Mouse (Mus musculus): ENCODE results near the gene Pitpnm3. TPM values are rescaled to one million over a fixed set of nuclear protein-coding genes. Genes with fewer than 3 reads are reported as not detected.

The Pitpnm3 gene
- polyA plus RNA-seq, 1 experiment from 2014 or later: 0.41 TPM

DNA sequence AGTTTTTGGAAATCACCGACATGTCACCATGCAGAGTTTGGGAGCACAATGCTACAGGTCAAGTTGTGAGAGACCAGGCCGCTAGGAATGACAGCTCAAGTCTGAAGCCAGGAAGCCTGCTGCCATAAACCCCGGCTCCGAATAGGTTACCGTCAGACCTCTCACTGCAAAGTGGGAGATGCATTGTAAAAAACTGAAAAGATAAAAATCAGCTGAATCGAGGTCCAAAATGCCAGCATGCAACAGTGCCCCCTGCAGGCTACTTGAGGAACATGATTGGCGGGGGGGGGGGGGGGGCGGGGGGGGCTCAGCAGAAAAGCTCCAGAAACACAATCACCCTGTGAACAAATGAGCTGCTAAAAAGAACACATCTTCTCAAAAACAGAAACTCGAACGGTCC, 112.0 kb downstream of the Pitpnm3 start:
- no peaks in the 10 kb centered on the region for H3K9me3 ChIP-seq
- H3K4me1 ChIP-seq: peaks cover 7% of the 10 kb centered on the region
- 37% methylated on average over 10 of the region's 10 CpGs for WGBS
- 0 out of 2 replicates have a peak, but pooled peaks cover 5% of the 10 kb centered on the region for H3K27me3 ChIP-seq
- ATAC-seq (ENCODE audit: low FRiP score): no peak
- H3K27ac ChIP-seq: no peak overlapping the region
- no peak overlapping the region for H3K9ac ChIP-seq
- no peak overlapping the region for H3K4me2 ChIP-seq
- no peaks in the 10 kb centered on the region for H3K36me3 ChIP-seq (replicated peaks)
- H3K4me3 ChIP-seq (replicated peaks): no peak overlapping the region

DNA sequence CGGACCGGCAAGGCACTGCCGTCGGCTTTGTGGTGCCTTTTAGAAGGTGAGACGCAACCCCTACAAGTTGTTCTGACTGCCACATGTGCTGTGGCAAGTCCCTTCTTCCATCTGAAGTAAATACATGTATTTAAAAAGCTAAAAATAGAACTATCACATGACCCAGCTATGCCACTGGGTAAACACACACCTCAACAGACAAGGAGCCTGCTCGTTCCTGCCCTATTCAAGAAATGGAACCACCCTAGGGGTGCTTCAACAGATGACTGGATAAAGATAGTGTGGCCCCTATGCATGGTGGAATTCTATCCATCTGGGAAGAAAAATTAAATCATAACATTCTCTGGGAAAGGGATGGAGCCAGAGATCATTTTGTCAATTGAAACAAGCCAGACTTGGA, 112.8 kb downstream of the Pitpnm3 start:
- H3K9ac ChIP-seq: no peak overlapping the region
- H3K9me3 ChIP-seq: no peaks in the 10 kb centered on the region
- H3K4me1 ChIP-seq: peaks cover 7% of the 10 kb centered on the region
- 84% methylated on average over 6 of the region's 6 CpGs for WGBS
- H3K4me3 ChIP-seq (replicated peaks): no peak overlapping the region
- no peak overlapping the region for H3K4me2 ChIP-seq
- H3K36me3 ChIP-seq (replicated peaks): no peaks in the 10 kb centered on the region
- 0 out of 2 replicates have a peak, but pooled peaks cover 5% of the 10 kb centered on the region for H3K27me3 ChIP-seq
- no peak for ATAC-seq (ENCODE audit: low FRiP score)
- no peak overlapping the region for H3K27ac ChIP-seq

DNA sequence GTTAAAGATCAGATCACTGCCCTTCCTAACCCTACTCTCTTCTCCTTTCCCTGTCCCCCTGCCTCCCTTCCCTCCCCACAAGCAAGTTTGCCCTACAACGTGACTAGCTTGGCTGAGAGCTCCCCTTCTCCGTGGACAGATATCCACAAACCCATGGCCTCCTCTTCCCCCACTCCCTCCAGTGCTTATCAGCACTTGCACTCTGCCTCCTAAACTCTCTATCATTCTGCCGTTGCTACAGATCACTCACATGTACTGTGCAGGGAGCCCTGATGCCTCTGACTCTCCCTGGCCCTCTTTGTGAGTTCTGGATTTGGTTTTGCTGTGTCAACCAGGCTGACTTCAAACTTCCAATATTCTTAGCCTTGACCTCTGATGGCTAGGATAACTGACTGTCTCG, 114.6 kb downstream of the Pitpnm3 start:
- no peak overlapping the region for H3K4me2 ChIP-seq
- H3K27ac ChIP-seq: no peak overlapping the region
- H3K4me3 ChIP-seq (replicated peaks): no peak overlapping the region
- no peaks in the 10 kb centered on the region for H3K36me3 ChIP-seq (replicated peaks)
- no peaks in the 10 kb centered on the region for H3K9me3 ChIP-seq
- peaks cover 7% of the 10 kb centered on the region for H3K4me1 ChIP-seq
- no peak overlapping the region for H3K9ac ChIP-seq
- WGBS: 85% methylated on average over 4 of the region's 4 CpGs
- 0 out of 2 replicates have a peak, but pooled peaks cover 5% of the 10 kb centered on the region for H3K27me3 ChIP-seq
- ATAC-seq (ENCODE audit: low FRiP score): no peak

DNA sequence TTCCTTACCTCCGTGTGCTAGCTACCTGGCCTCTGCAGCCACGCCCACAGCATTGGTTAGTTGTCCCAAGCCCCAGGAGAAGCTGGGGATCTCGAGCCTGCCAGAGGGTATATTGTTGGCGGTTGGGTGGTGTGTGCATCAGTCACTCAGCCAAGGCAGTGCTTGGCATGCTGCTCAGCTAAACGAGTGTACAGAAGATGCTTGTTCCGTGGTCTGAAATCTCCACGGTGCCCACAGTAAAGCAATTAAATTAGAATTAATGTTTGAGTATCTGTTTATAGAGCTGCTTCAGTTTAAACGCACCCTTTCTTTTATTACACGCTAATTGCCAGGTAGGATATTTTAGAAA, 118.4 kb downstream of the Pitpnm3 start:
- H3K27ac ChIP-seq: no peak overlapping the region
- H3K9me3 ChIP-seq: no peaks in the 10 kb centered on the region
- WGBS: 73% methylated on average over 9 of the region's 9 CpGs
- H3K4me2 ChIP-seq: no peak overlapping the region
- H3K36me3 ChIP-seq (replicated peaks): no peaks in the 10 kb centered on the region
- no peak for ATAC-seq (ENCODE audit: low FRiP score)
- no peak overlapping the region for H3K4me3 ChIP-seq (replicated peaks)
- H3K4me1 ChIP-seq: peaks cover 11% of the 10 kb centered on the region
- no peak overlapping the region for H3K9ac ChIP-seq
- H3K27me3 ChIP-seq: peaks cover 16% of the 10 kb centered on the region; the same call in 1 of the 2 replicates

DNA sequence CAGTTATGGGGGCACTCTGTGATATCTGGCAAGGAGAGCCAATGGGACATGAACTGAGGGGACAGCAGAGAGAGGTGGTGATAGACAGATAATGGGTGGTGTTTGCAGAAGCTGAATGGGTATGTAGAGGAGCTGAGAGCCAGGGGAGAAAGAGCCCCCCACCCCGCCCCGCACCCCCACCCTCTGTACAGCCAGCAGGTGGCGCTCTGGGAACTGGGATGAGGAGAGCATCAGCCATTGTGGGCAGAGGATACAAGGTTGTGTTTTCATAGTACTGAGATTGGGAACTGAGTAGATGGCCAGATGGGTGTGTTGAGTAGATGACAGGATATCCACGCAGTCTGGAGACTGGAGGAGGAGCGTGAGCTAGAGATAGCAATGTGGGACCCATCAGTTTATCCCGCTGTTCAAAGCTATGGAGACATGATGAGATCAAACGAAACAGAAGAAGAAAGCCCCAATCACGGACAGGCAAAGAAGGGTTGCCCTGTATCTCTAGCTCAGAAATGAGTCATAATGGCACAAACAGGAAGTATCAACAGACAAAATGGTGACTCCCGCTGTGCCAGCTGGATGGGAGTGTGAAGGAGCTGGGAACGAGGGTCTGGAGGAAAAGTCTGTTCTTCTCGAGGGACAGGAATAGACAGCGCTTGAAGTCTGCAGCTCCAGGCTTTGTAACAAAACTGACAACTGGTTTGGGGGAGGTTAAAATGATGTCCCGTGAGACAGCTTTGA, 118.9 kb downstream of the Pitpnm3 start:
- no peak overlapping the region for H3K4me3 ChIP-seq (replicated peaks)
- H3K27me3 ChIP-seq: peaks cover 16% of the 10 kb centered on the region; the same call in 1 of the 2 replicates
- no peak overlapping the region for H3K27ac ChIP-seq
- no peak overlapping the region for H3K9ac ChIP-seq
- H3K4me2 ChIP-seq: no peak overlapping the region
- ATAC-seq (ENCODE audit: low FRiP score): no peak
- WGBS: 82% methylated on average over 13 of the region's 13 CpGs
- H3K36me3 ChIP-seq (replicated peaks): no peaks in the 10 kb centered on the region
- peaks cover 16% of the 10 kb centered on the region for H3K4me1 ChIP-seq
- no peaks in the 10 kb centered on the region for H3K9me3 ChIP-seq

DNA sequence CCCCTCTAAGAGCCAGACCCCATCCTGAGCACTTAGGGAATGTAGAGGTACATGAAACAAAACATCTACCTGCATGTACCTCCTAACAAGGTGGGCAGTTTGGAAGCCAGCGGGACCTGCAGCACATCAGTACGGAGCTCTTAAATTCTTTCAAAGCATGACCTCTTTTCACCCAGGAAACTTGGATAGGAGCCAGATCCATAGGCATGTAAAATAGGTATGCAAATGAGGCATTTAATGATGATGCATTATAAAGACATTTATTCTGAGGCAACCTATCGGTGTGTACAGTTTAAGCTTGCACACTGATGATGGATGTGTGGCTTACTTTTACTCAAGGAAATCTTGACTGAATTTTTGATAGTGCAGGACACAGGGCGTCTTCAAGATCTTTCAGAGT, 120.9 kb downstream of the Pitpnm3 start:
- Histone ChIP-seq H3K4me2 (no peak overlapping the region), H3K27ac (no peak overlapping the region), H3K36me3 (replicated peaks) (no peaks in the 10 kb centered on the region), H3K9ac (no peak overlapping the region), H3K27me3 (peaks cover 15% of the 10 kb centered on the region; the same call in 1 of the 2 replicates), H3K4me3 (replicated peaks) (no peak overlapping the region), H3K9me3 (no peaks in the 10 kb centered on the region), H3K4me1 (peaks cover 33% of the 10 kb centered on the region)
- ATAC-seq (ENCODE audit: low FRiP score): no peak
- 50% methylated on average over 4 of the region's 4 CpGs for WGBS

DNA sequence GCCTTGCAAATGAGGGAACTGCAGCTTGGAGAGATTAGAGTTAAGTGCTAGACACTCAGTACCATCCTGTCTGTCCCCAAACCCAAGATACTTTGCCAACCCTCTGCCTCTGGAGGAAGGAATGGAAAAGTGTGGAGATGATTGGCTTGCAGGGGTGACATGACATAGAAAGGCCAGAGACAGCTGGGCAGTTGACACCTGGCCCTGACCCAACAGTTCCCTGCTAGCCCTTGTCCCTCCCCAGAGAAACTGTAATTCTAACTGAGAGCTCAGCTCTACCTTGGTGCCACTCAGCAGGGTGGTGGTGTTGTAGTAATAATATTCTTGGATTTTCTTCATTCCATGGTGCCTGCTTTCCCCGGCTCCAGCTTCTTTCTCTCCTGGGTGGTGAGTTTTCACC, 123.6 kb downstream of the Pitpnm3 start:
- Histone ChIP-seq H3K4me1 (peaks cover 33% of the 10 kb centered on the region), H3K36me3 (replicated peaks) (no peaks in the 10 kb centered on the region), H3K4me2 (no peak overlapping the region), H3K9ac (no peak overlapping the region), H3K27ac (peak overlapping the region; percentile 81), H3K27me3 (peaks cover 25% of the 10 kb centered on the region), H3K4me3 (replicated peaks) (no peak overlapping the region), H3K9me3 (no peaks in the 10 kb centered on the region)
- ATAC-seq (ENCODE audit: low FRiP score): no peak
- WGBS: 65% methylated on average over 1 of the region's 1 CpGs

DNA sequence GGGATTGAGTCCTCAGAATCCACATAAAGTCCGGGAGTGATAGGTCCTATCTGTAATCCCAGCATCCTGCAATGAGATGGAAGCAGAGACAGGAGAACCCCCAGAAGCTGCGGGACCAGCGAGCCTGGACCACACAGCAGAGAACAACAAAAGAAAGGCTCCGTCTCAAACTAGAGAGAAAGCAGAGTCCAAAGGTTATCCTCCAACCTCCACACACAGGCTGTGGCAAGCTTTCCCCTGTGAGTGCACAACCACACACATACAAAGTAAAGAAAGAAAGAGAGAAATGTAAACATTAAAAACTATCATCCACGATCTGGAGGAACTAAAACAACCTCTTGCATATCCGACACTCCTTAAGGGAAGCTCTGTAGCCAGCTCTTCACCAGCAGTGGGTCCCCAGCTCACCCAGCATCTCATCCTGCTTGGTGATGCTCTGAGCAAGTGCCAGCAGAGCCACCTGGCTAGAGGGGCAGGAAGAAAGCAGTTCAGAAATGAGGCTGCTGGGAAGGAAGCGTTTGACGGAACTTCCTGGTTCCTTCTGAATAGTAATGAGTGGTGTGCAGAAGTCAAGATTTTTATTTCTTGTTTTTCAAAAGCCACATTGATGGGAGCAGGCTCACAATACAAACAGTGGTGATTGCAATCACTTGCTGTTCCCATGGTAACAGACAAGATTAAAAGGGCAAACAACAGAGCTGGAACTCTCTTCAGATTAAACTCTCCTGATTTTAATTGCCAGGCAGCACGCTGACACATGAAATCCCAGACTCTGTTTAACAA, 124.4 kb downstream of the Pitpnm3 start:
- H3K9me3 ChIP-seq: no peaks in the 10 kb centered on the region
- peak overlapping the region; percentile 81 for H3K27ac ChIP-seq
- peak; percentile 53; the same call in 1 of the 2 replicates for ATAC-seq (ENCODE audit: low FRiP score)
- peaks cover 33% of the 10 kb centered on the region for H3K4me1 ChIP-seq
- H3K36me3 ChIP-seq (replicated peaks): no peaks in the 10 kb centered on the region
- H3K4me3 ChIP-seq (replicated peaks): no peak overlapping the region
- WGBS: 28% methylated on average over 9 of the region's 9 CpGs
- peak overlapping the region; percentile 25; the same call in 1 of the 2 replicates for H3K4me2 ChIP-seq
- H3K27me3 ChIP-seq: peaks cover 25% of the 10 kb centered on the region
- no peak overlapping the region for H3K9ac ChIP-seq

DNA sequence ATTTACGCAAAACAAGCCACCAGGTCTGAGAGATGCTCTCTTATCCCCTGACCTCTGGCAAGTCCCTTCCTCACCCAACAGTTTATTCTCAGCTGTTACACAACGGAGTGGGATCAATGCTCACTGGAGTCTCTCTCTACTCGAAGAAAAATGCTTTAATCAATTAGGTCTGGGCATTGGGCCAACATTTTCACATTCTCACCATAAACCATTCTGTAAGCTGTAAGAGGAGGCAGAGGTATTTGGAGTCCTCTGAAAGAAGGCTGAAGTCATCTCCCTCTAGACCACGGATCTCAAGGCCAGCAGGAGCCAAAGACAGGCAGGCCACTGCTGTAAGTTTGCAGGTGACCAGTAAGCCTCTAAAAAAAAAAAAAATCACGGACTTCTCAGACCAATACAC, 125.2 kb downstream of the Pitpnm3 start:
- peaks cover 25% of the 10 kb centered on the region for H3K27me3 ChIP-seq
- H3K27ac ChIP-seq: 0 out of 2 replicates have a peak overlapping the region, but pooled peaks have one; percentile 75
- H3K4me1 ChIP-seq: peaks cover 33% of the 10 kb centered on the region
- ATAC-seq (ENCODE audit: low FRiP score): no peak
- no peaks in the 10 kb centered on the region for H3K9me3 ChIP-seq
- H3K9ac ChIP-seq: no peak overlapping the region
- 37% methylated on average over 5 of the region's 5 CpGs for WGBS
- H3K4me3 ChIP-seq (replicated peaks): no peak overlapping the region
- H3K36me3 ChIP-seq (replicated peaks): no peaks in the 10 kb centered on the region
- H3K4me2 ChIP-seq: no peak overlapping the region

DNA sequence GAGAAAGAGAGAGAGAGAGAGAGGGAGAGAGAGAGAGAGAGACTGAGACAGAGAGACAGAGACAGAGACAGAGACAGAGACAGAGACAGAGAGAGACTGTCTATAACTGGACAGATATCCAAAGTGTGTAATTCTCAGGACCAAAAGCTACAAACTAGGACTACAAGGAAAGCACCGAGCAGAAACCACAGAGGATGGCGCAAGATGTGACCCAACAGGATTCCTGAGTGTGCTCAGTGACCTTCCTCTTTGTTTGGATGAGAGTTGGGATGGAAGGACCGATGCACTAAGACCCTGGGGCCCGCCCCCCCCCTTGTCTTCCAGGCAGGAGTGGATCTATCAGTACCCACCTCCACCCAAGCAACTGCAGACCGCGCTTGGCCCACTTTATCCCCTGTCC, 130.0 kb downstream of the Pitpnm3 start:
- H3K9ac ChIP-seq: no peak overlapping the region
- ATAC-seq (ENCODE audit: low FRiP score): no peak
- H3K27ac ChIP-seq: no peak overlapping the region
- peaks cover 18% of the 10 kb centered on the region for H3K27me3 ChIP-seq
- WGBS: 87% methylated on average over 6 of the region's 6 CpGs
- H3K4me3 ChIP-seq (replicated peaks): no peak overlapping the region
- no peaks in the 10 kb centered on the region for H3K9me3 ChIP-seq
- no peaks in the 10 kb centered on the region for H3K36me3 ChIP-seq (replicated peaks)
- peaks cover 5% of the 10 kb centered on the region for H3K4me1 ChIP-seq
- H3K4me2 ChIP-seq: no peak overlapping the region

DNA sequence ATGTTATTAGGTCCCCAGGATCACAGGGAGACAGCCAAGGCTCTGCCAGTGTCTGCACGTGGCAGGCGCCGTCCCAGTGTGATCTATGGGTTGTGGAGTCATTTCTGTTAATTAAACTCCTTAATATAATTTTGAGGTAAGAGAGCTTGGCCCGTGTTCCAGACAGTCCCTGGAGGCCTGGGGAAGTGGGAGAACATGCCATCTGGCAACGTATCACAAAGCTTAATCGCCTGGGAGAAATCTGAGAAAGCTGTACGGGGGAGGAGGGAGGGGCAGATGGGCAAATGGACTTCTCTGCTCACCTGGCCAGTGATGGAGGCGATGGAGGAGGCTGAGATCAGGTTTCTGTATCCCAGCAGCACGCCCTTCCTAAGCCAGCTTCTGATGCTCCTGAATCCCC, 132.4 kb downstream of the Pitpnm3 start:
- no peak for ATAC-seq (ENCODE audit: low FRiP score)
- no peaks in the 10 kb centered on the region for H3K9me3 ChIP-seq
- no peak overlapping the region for H3K27ac ChIP-seq
- H3K4me2 ChIP-seq: no peak overlapping the region
- H3K4me3 ChIP-seq (replicated peaks): no peak overlapping the region
- H3K27me3 ChIP-seq: 0 out of 2 replicates have a peak, but pooled peaks cover 5% of the 10 kb centered on the region
- H3K36me3 ChIP-seq (replicated peaks): no peaks in the 10 kb centered on the region
- H3K9ac ChIP-seq: no peak overlapping the region
- WGBS: 59% methylated on average over 9 of the region's 9 CpGs
- H3K4me1 ChIP-seq: no peaks in the 10 kb centered on the region

DNA sequence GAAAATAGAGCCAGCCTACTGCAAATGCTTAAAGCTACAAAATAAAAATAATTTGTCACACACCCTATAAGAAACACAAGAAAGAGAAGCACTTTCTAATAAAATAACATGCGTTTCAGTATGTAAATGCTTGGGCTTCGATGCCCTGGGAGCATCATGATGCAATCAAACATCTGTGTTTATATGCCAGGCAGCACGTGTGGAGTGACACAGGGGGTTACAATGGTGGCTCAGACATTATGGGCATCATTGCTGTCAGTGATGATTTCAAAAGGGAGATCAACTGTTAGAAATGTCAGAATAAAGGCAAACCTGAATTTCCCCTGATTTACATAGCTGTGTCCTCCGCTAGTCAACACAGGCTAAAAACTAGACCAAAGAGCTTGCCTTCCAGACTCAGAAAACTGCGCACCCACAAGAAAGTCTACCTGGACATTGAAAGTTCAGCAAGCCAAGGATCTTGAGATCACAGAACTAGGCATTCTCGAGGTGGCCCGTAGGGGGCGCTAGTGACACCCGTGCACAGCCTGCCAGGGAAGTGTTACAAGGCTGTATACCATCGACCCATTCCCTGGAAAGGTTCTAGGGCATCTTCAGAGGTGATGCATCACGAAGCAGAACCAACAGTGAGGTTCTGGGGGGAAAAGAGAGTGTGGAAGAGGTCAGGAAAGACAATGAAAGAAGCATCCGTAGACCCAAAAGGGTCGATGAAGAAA, 133.3 kb downstream of the Pitpnm3 start:
- no peaks in the 10 kb centered on the region for H3K9me3 ChIP-seq
- WGBS: 49% methylated on average over 13 of the region's 13 CpGs
- H3K4me2 ChIP-seq: no peak overlapping the region
- H3K27ac ChIP-seq: no peak overlapping the region
- H3K36me3 ChIP-seq (replicated peaks): no peaks in the 10 kb centered on the region
- peaks cover 11% of the 10 kb centered on the region for H3K27me3 ChIP-seq
- H3K4me3 ChIP-seq (replicated peaks): no peak overlapping the region
- H3K9ac ChIP-seq: no peak overlapping the region
- no peaks in the 10 kb centered on the region for H3K4me1 ChIP-seq
- no peak for ATAC-seq (ENCODE audit: low FRiP score)
